Mouse (Mus musculus) neutrophil, adult 65 days (primary cell): Measurements from ENCODE around the gene Cts3. TPM values are rescaled to one million over a fixed set of nuclear protein-coding genes. Genes with fewer than 3 reads are reported as not detected.

Source experiments
- total RNA-seq: library from RNA; stranded (reverse); gene quantifications from 2 replicates; pipeline ENCODE4 v1.2.4, GENCODE M21; 2023

The Cts3 gene
- not detected in 2 replicates for total RNA-seq

GRCm38 (mm10) chr13:61570027-61570426 is at the start of gene Cts3:
Gene Cts3, minus strand, starts transcription at chr13:61570127.

DNA sequence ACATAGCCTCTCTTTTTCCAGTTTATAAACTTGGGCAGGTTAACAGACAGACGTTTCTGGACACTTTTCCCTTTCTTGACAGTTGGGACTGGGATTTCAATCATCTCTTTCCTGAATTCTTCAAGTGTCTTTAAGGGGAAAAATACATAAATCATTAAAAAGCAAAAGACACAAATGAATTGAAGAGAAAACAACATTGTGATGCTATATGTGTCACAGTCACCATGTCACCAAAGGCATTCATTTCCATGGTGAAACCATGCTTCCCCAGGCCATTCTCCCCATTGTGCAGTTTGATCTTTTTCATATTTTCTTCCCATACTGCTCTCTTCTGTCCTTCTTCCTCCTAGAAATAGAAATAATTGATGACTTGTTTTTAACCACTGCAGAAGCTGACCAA is 1.9 kb downstream of the Cts3 start, which contains the start of gene Gm49352:
TSS of gene Gm49352 (minus strand) at position 101 of the 400 bp plus-strand sequence.

GRCm38 (mm10) chr13:61541631-61542030 is 28.3 kb downstream of the Cts3 start, which contains the start of gene Ctsm:
Gene Ctsm, minus strand, starts transcription at chr13:61541839.

Other genes starting within 250 kb of the Cts3 start
- gene Cts7, start 211.9 kb downstream of the Cts3 start, total RNA-seq: not detected in 2 replicates
- gene Ctsm, start 28.3 kb downstream of the Cts3 start, total RNA-seq: not detected in 2 replicates
- gene Gm49352, start 2.0 kb downstream of the Cts3 start, total RNA-seq: not detected in 2 replicates